Comparison of ENCODE assay signal across 22 mouse cellular contexts in genomic region chr2:92550051-92550450, GRCm38 (mm10). TPM values are rescaled to one million over a fixed set of nuclear protein-coding genes. Genes with fewer than 3 reads are reported as not detected.
A peak's percentile ranks its signal among the peaks of the same experiment; 100 is the strongest.
DNase-seq lines count a peak whose midpoint lies in the region; ATAC-seq and TF ChIP-seq lines count a peak whose summit lies in the region.
"Had no signal": no experiment of that assay in that cellular context is flagged by ENCODE, and none has a peak within 500 bp of the region (broad histone marks: within the 10 kb centered on the region; RNA-seq: fewer than 3 reads in every experiment).

No protein-coding gene starts in this region.

- TF ChIP-seq EP300 in liver, postnatal 0 days (IDR thresholded peaks at IDR 0.05; ENCODE audit: low read depth) = no peak

- H3K4me2 ChIP-seq in liver, postnatal 0 days (ENCODE audit: low read depth, low read length) = no peak overlapping the region
- H3K4me2 ChIP-seq: forebrain, embryonic 15.5 days; heart, embryonic 13.5 days; hindbrain, embryonic 14.5 days had no signal

- no peak for TF ChIP-seq POLR2A in liver, adult 2 months (IDR thresholded peaks at IDR 0.05; ENCODE audit: extremely low read depth, insufficient read depth, low read length)

- H3K9ac ChIP-seq in liver, adult 2 months (ENCODE audit: low read depth, low read length) = no peak overlapping the region
- no peak overlapping the region for H3K9ac ChIP-seq in liver, postnatal 0 days (replicated peaks)
- H3K9ac ChIP-seq: forebrain, embryonic 15.5 days; heart, embryonic 13.5 days; hindbrain, embryonic 14.5 days had no signal

- TF ChIP-seq CTCF in liver, adult 2 months (IDR thresholded peaks at IDR 0.05; ENCODE audit: low read depth, low read length) = no peak
- TF ChIP-seq CTCF in liver, postnatal 0 days (IDR thresholded peaks at IDR 0.05; ENCODE audit: low read depth) = no peak
- no peak for TF ChIP-seq CTCF in G1E (IDR thresholded peaks at IDR 0.05; ENCODE audit: low read depth, low read length)

- H3K27ac ChIP-seq in liver, adult 2 months (replicated peaks; ENCODE audit: insufficient read depth, low read depth, low read length) = no peak overlapping the region
- H3K27ac ChIP-seq in liver, postnatal 0 days (ENCODE audit: low read depth) = no peak overlapping the region
- H3K27ac ChIP-seq: forebrain, embryonic 10.5 days; forebrain, embryonic 15.5 days; heart, adult 2 months; heart, embryonic 10.5 days; heart, embryonic 13.5 days; hindbrain, embryonic 14.5 days; hindbrain, postnatal 0 days had no signal

- H3K9me3 ChIP-seq in liver, postnatal 0 days (ENCODE audit: low read length) = no peaks in the 10 kb centered on the region
- no peaks in the 10 kb centered on the region for H3K9me3 ChIP-seq in G1E (replicated peaks)
- H3K9me3 ChIP-seq: forebrain, embryonic 10.5 days; forebrain, embryonic 15.5 days; heart, embryonic 10.5 days; heart, embryonic 13.5 days had no signal

- H3K36me3 ChIP-seq in liver, adult 2 months (ENCODE audit: control insufficient read depth, insufficient read depth, low read length) = no peaks in the 10 kb centered on the region
- no peaks in the 10 kb centered on the region for H3K36me3 ChIP-seq in liver, postnatal 0 days (replicated peaks; ENCODE audit: insufficient read depth, low read length)
- H3K36me3 ChIP-seq in G1E (replicated peaks) = no peaks in the 10 kb centered on the region
- H3K36me3 ChIP-seq: forebrain, embryonic 10.5 days; forebrain, embryonic 15.5 days; heart, embryonic 10.5 days; heart, embryonic 13.5 days had no signal

- H3K27me3 ChIP-seq in liver, adult 2 months (ENCODE audit: control insufficient read depth, insufficient read depth, low read length) = 0 out of 2 replicates have a peak, but pooled peaks cover 2% of the 10 kb centered on the region
- H3K27me3 ChIP-seq in liver, postnatal 0 days (ENCODE audit: insufficient read depth, low read length) = no peaks in the 10 kb centered on the region
- peaks cover 4% of the 10 kb centered on the region; the same call in 1 of the 2 replicates for H3K27me3 ChIP-seq in G1E (ENCODE audit: insufficient read depth, low read length)
- H3K27me3 ChIP-seq: forebrain, embryonic 15.5 days had no signal

- peak; percentile 5 for DNase-seq in liver, adult 2 months (ENCODE audit: extremely low read depth, low read depth, low spot score)
- no peak for DNase-seq in liver, postnatal 0 days
- DNase-seq in G1E (ENCODE audit: low spot score) = no peak
- peak; percentile 35 for DNase-seq in MEL-GATA-1-ER (ENCODE audit: extremely low read depth, low read depth)
- DNase-seq in lung, postnatal 14 days = no peak
- DNase-seq in ovary, adult 18-20 months (ENCODE audit: low spot score) = no peak
- DNase-seq: adrenal gland, postnatal 25 days; cerebellum, adult 11-12 months; cerebellum, adult 8-10 months; cerebellum, postnatal 10 days; cerebellum, postnatal 36 days; gastrocnemius, postnatal 25 days; heart, adult 2 months; heart, postnatal 14 days; heart, postnatal 4 days; kidney, adult 11 months had no signal

- no peak overlapping the region for H3K4me3 ChIP-seq in liver, adult 2 months (ENCODE audit: insufficient read depth, low read depth, low read length)
- H3K4me3 ChIP-seq in liver, postnatal 0 days (ENCODE audit: low read depth, low read length) = no peak overlapping the region
- no peak overlapping the region for H3K4me3 ChIP-seq in G1E (ENCODE audit: low read depth, low read length)
- H3K4me3 ChIP-seq: forebrain, embryonic 10.5 days; forebrain, embryonic 15.5 days; heart, adult 2 months; heart, embryonic 10.5 days; heart, embryonic 13.5 days had no signal

- 70% methylated on average over 2 of the region's 2 CpGs for WGBS in liver, adult 2 months
- WGBS in liver, postnatal 0 days (ENCODE audit: insufficient replicate concordance) = 16% methylated on average over 2 of the region's 2 CpGs

- no peaks in the 10 kb centered on the region for H3K4me1 ChIP-seq in liver, adult 2 months (ENCODE audit: control insufficient read depth, insufficient read depth, low read length)
- H3K4me1 ChIP-seq in liver, postnatal 0 days (ENCODE audit: insufficient read depth) = no peaks in the 10 kb centered on the region; the same call in 1 of the 2 replicates
- H3K4me1 ChIP-seq in G1E (ENCODE audit: insufficient read depth, low read depth, low read length) = no peaks in the 10 kb centered on the region

- no peaks in the 10 kb centered on the region for H3K79me2 ChIP-seq in liver, adult 2 months (ENCODE audit: control insufficient read depth, insufficient read depth, low read length)

- ATAC-seq in liver, postnatal 0 days = no peak
- ATAC-seq in G1E (ENCODE audit: extremely low read depth, insufficient number of reproducible peaks, low FRiP score, poor library complexity, severe bottlenecking) = peak; percentile 34; the same call in 1 of the 2 replicates
- ATAC-seq: forebrain, embryonic 15.5 days; hindbrain, postnatal 0 days had no signal

RNA-seq across cellular contexts. Expression of gene Chst1, which starts 49.5 kb away (rescaled TPM):
- total RNA-seq in liver, adult 2 months (2014; rRNA removed) = 0.09 and 0.34 TPM in 2 replicates
- polyA plus RNA-seq in liver, adult 2 months (2012; rRNA removed) = 0.18 and 0.27 TPM in 2 replicates
- 0.05 and 0.06 TPM in 2 replicates for polyA plus RNA-seq in liver, postnatal 0 days (2015; fragmentation: Nextera tagmentation; extraction: Ambion mirVana)
- total RNA-seq in G1E (2014; fragmentation: Nextera tagmentation) = 2.3 and 3.4 TPM in 2 replicates
- 4.4 and 4.5 TPM in 2 replicates for total RNA-seq in G1E (2017)
- 0.47 and 0.57 TPM in 2 replicates for polyA plus RNA-seq in G1E (2012)

Comparison
In these comparisons a context has a peak if more than half of its experiments do, and no peak if none do; other contexts are left out.
1. DNase-seq: peak in liver, adult 2 months (single experiment) and MEL-GATA-1-ER (single experiment); none in liver, postnatal 0 days (single experiment), G1E (single experiment), lung, postnatal 14 days (single experiment) and ovary, adult 18-20 months (single experiment).